Mouse (Mus musculus) limb, embryonic 12.5 days (tissue): ENCODE results near the gene Fbn1. TPM values are rescaled to one million over a fixed set of nuclear protein-coding genes. Genes with fewer than 3 reads are reported as not detected.

Source experiments
- ATAC-seq: fragments of 200-750 bp; cut with Nextera tagmentation; 2 replicates; pipeline ENCODE4 v1.8.0; 2017; ENCODE audit warnings: low read depth, moderate TSS enrichment; ENCODE audit not compliant: insufficient number of reproducible peaks, insufficient read depth, low FRiP score, low TSS enrichment
- H3K27ac ChIP-seq: fragments of 300-500 bp; sonication (generic); 2 replicates; pipeline ENCODE4 v1.5.1; 2016; ENCODE audit warnings: mild to moderate bottlenecking, moderate library complexity
- H3K27me3 ChIP-seq: fragments of 300-500 bp; sonication (generic); 2 replicates; pipeline ENCODE4 v1.6.1; 2016; ENCODE audit warnings: mild to moderate bottlenecking, moderate library complexity
- H3K36me3 ChIP-seq: fragments of 300-500 bp; sonication (generic); 2 replicates; pipeline ENCODE4 v1.6.1; 2016; ENCODE audit warnings: mild to moderate bottlenecking, moderate library complexity
- H3K4me1 ChIP-seq: fragments of 300-500 bp; sonication (generic); replicated peaks from 2 replicates; pipeline ENCODE4 v1.6.1; 2016
- H3K4me2 ChIP-seq: fragments of 300-500 bp; sonication (generic); 2 replicates; pipeline ENCODE4 v1.6.1; 2016; ENCODE audit warnings: mild to moderate bottlenecking, moderate library complexity
- H3K4me3 ChIP-seq: fragments of 300-500 bp; sonication (generic); replicated peaks from 2 replicates; pipeline ENCODE4 v1.5.1; 2016; ENCODE audit warnings: mild to moderate bottlenecking
- H3K9ac ChIP-seq: fragments of 300-500 bp; sonication (generic); replicated peaks from 2 replicates; pipeline ENCODE4 v1.6.1; 2016; ENCODE audit warnings: mild to moderate bottlenecking, moderate library complexity
- H3K9me3 ChIP-seq: fragments of 300-500 bp; sonication (generic); 2 replicates; pipeline ENCODE4 v1.6.1; 2016; ENCODE audit warnings: mild to moderate bottlenecking, moderate library complexity
- WGBS: fragments of 180-500 bp; shearing (Covaris S2); methylation state at CpG from one replicate; pipeline ENCODE4 v1.1.7; 2016; 5-methylcytosine and 5-hydroxymethylcytosine counted together
- polyA plus RNA-seq: library from polyadenylated mRNA; unstranded; fragments of >200 nt; fragmentation: Nextera tagmentation; extraction: Ambion mirVana; gene quantifications from 2 replicates; pipeline ENCODE4 v1.2.1, GENCODE M21; 2016

The Fbn1 gene
- polyA plus RNA-seq, 1 experiment from 2014 or later = 11.5 TPM

DNA sequence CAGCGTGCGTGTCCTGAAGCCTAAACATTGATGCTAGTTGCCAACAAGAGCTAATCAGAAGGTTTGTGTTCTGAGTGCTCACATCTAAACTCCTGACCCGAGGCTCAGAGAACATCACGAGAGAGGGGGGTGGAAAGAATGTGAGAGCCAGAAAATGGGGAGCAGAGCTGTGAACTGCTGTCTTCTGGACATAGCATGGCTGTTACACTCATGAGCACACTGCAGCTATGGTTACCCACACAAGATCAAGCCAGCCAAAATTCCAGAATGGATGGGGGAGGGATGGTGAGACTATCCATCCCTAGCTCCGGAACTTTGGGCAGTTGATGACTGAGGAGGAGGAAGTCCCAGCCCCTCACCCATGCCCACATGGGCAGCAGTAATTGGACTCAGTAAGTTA, 27.7 kb downstream of the Fbn1 start:
- ATAC-seq = no peak
- 79% methylated on average over 5 of the region's 5 CpGs for WGBS
- Histone ChIP-seq H3K4me1 (0 out of 2 replicates have a peak, but pooled peaks cover 19% of the 10 kb centered on the region), H3K27ac (no peak overlapping the region), H3K27me3 (peaks cover 4% of the 10 kb centered on the region; the same call in 1 of the 2 replicates), H3K36me3 (peaks cover 7% of the 10 kb centered on the region; the same call in 1 of the 2 replicates), H3K4me2 (no peak overlapping the region), H3K4me3 (no peak overlapping the region), H3K9me3 (no peaks in the 10 kb centered on the region), H3K9ac (no peak overlapping the region)

DNA sequence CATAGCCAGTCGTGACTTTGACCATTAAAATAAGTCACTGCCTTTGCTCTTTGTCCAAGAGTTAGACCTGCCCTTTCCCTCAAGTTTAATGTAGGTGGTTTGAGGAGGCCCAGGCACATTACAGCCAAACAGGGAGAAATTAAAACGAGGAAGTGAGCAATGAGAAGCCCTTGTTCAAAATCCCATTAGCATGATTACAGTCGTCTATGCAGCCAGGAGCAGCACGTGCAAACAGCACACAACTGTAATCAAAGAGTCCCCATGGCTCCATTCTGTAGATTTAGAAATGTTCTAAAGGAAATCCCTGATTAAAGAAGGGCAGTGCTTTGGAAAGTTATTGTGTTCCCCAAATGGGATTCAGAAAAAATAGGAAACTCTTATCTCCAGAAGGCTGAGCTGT, 29.1 kb downstream of the Fbn1 start:
- H3K36me3 ChIP-seq = peaks cover 7% of the 10 kb centered on the region; the same call in 1 of the 2 replicates
- no peak for ATAC-seq
- peaks cover 4% of the 10 kb centered on the region; the same call in 1 of the 2 replicates for H3K27me3 ChIP-seq
- H3K4me1 ChIP-seq = 0 out of 2 replicates have a peak, but pooled peaks cover 22% of the 10 kb centered on the region
- no peak overlapping the region for H3K9ac ChIP-seq
- H3K9me3 ChIP-seq = no peaks in the 10 kb centered on the region
- no peak overlapping the region for H3K4me3 ChIP-seq
- no peak overlapping the region for H3K27ac ChIP-seq
- 54% methylated on average over 4 of the region's 4 CpGs for WGBS
- no peak overlapping the region for H3K4me2 ChIP-seq

DNA sequence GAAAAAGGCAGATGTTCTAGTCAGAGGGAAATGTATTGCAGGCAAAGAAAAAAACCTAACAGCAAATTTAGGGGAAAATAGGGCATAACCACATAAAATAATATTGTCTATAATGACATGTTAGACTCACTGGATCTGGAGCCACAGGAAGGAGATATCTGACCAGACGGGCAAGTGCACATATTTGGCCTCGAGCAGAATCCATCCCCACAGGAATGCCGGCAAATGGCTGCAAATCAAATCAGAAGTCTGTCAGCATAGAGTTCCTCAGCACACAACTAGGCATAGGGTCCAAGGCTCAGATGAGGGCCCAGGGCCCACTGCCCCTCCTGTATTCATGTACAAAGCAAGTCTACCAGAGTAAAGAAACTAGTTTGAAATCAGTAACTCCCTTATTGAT, 30.4 kb downstream of the Fbn1 start:
- 74% methylated on average over 3 of the region's 3 CpGs for WGBS
- H3K4me2 ChIP-seq = no peak overlapping the region
- H3K9ac ChIP-seq = no peak overlapping the region
- no peak for ATAC-seq
- H3K27ac ChIP-seq = no peak overlapping the region
- H3K36me3 ChIP-seq = peaks cover 14% of the 10 kb centered on the region
- H3K4me3 ChIP-seq = no peak overlapping the region
- H3K9me3 ChIP-seq = no peaks in the 10 kb centered on the region
- H3K27me3 ChIP-seq = no peaks in the 10 kb centered on the region
- H3K4me1 ChIP-seq = 0 out of 2 replicates have a peak, but pooled peaks cover 22% of the 10 kb centered on the region

DNA sequence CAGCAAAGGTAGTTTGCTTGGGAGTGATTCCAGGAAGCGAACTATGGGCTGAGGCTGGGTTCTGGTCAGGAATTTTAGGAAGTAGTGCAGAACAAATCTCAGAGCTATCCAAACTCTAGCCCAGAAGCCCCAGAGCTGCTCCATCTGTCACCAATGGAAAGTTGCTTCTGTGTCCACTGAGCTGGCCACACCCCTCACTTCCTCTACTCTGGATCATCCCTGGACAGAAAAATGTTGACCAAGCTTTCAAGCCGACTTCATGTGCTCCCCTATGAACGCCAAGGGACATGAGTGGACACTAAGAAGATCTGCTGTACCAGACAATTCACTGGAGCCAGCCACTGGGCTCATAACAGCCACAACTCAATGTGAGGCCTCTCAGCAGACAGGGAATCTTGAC, 31.6 kb downstream of the Fbn1 start:
- no peak overlapping the region for H3K27ac ChIP-seq
- no peak overlapping the region for H3K4me2 ChIP-seq
- 0 out of 2 replicates have a peak, but pooled peaks cover 15% of the 10 kb centered on the region for H3K4me1 ChIP-seq
- no peak for ATAC-seq
- WGBS = 87% methylated on average over 3 of the region's 3 CpGs
- H3K4me3 ChIP-seq = no peak overlapping the region
- peaks cover 18% of the 10 kb centered on the region for H3K36me3 ChIP-seq
- no peaks in the 10 kb centered on the region for H3K9me3 ChIP-seq
- no peak overlapping the region for H3K9ac ChIP-seq
- no peaks in the 10 kb centered on the region for H3K27me3 ChIP-seq

DNA sequence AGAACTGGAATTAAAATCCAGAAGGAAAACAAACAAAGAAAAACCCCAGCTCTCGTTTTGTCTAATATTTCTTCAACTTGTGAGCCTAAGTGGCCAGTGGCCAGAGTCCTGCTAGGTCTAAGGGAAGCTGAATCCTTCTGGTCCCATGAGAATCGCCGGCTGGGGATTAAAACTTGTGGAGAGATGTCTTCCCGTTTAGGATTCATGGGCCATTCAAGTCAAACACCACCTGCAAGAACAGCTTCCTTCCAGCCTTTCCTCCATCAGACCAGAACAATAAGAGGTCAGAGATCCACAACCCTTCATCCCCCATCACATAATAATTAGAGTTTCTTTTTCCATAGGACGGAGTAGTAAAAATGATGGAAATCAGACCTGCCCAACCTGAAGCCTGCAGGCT, 33.1 kb downstream of the Fbn1 start:
- no peak for ATAC-seq
- no peak overlapping the region for H3K9ac ChIP-seq
- 88% methylated on average over 5 of the region's 5 CpGs for WGBS
- H3K36me3 ChIP-seq = peaks cover 18% of the 10 kb centered on the region
- no peak overlapping the region for H3K4me2 ChIP-seq
- no peak overlapping the region for H3K4me3 ChIP-seq
- H3K4me1 ChIP-seq = peaks cover 15% of the 10 kb centered on the region
- no peaks in the 10 kb centered on the region for H3K9me3 ChIP-seq
- no peak overlapping the region for H3K27ac ChIP-seq
- H3K27me3 ChIP-seq = no peaks in the 10 kb centered on the region

DNA sequence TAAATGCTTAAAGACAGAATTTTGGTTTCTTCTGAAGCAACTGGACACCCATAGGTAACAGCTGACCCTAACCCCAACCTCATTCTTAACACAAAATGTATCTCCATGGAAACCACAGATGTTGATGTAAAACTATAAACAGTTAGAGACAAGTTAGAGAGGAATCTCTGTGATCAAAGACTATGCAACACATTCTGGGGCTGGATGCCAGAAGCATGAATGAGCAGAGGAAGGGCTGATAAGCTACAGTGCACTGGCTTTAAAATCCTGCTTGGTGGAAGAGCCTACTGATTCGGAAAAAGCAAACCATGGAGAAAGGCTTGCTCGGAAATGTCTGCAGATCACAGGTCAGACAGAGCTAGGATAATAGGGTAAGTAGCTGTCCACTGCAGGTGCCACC, 34.6 kb downstream of the Fbn1 start:
- Histone ChIP-seq H3K4me3 (no peak overlapping the region), H3K27ac (no peak overlapping the region), H3K27me3 (no peaks in the 10 kb centered on the region), H3K4me2 (no peak overlapping the region), H3K9me3 (no peaks in the 10 kb centered on the region), H3K9ac (no peak overlapping the region), H3K4me1 (peaks cover 15% of the 10 kb centered on the region), H3K36me3 (peaks cover 23% of the 10 kb centered on the region)
- ATAC-seq = no peak
- WGBS = 90% methylated on average over 2 of the region's 2 CpGs

DNA sequence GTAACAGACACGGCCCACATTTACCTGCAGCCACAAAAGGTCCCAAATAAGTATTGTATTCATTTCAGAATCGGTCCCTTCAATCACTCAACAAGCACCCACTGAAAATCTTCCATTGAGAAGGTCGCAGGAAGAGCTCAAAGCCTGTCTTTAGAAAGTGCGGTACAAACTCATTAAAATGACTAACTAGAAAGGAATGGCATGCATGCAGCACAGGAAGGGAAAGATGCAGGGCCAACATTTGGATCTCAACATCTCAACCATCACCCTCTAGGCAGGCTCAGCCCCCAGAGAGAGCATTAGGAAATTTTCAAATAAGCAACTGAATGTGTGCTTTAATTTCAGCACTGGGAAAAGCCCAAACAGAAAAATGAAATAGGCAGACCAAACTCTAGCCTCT, 36.1 kb downstream of the Fbn1 start:
- ATAC-seq = no peak
- no peaks in the 10 kb centered on the region for H3K9me3 ChIP-seq
- H3K36me3 ChIP-seq = peaks cover 34% of the 10 kb centered on the region
- H3K4me3 ChIP-seq = no peak overlapping the region
- no peak overlapping the region for H3K9ac ChIP-seq
- H3K27ac ChIP-seq = no peak overlapping the region
- 89% methylated on average over 4 of the region's 4 CpGs for WGBS
- H3K27me3 ChIP-seq = no peaks in the 10 kb centered on the region
- H3K4me2 ChIP-seq = no peak overlapping the region
- H3K4me1 ChIP-seq = peaks cover 15% of the 10 kb centered on the region

DNA sequence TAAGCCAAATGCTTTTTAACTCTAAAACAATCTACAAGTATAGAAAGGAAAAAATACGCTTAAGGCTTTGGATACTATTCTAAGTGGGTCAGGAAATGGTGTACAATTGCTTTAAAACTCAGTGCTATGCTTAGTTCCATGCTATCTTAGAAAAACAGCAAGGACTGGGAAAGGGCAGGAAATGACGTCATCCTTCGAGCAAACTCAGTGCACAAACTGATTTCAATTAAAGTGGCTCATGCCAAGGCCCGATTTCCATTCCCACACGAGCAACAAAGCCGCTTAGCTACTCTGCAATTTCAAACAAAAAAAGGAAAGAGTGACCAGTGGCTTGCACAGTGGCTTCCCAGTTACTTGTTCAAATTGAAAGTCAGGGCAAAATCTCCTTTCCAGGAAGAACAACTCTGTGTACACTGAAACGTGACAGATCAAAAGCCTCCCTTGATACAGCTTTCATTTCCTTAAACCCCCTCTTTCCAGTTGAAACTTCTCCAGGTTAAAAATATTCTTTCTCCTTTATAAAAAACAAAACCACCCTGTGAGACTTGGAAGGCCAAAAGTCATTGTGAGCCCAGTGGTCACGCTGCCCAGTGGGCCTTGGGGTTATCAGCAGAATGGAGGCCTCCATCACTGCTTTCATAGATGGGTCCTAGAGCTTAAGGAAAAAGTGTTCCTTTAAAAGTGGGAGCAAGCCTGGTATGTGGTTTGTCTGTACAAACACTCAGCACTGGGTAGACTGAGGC, 37.1 kb downstream of the Fbn1 start:
- no peak overlapping the region for H3K9ac ChIP-seq
- no peak overlapping the region for H3K4me2 ChIP-seq
- no peak for ATAC-seq
- peaks cover 37% of the 10 kb centered on the region for H3K36me3 ChIP-seq
- 60% methylated on average over 8 of the region's 8 CpGs for WGBS
- peaks cover 15% of the 10 kb centered on the region for H3K4me1 ChIP-seq
- H3K27ac ChIP-seq = 0 out of 2 replicates have a peak overlapping the region, but pooled peaks have one; percentile 31
- H3K27me3 ChIP-seq = no peaks in the 10 kb centered on the region
- no peak overlapping the region for H3K4me3 ChIP-seq
- no peaks in the 10 kb centered on the region for H3K9me3 ChIP-seq

DNA sequence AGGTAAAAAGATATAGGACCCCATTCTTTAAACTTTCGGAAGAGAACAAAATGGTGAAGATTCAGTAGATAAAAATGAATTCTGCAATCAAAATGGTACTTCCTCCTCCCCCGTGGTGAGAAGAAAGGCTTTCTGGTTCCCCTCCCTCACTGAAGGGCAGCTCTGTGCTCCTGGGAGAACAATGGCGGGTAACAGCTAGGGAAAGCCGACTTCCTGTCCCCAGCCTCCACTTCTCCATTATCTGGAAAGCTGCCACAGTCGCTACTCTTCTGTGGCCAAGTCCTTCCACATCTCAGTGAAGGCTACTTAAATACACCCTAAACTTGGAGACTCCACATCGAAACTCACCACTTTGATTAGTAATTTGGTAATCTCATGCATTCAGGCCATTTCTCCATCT, 43.8 kb downstream of the Fbn1 start:
- 0 out of 2 replicates have a peak, but pooled peaks cover 2% of the 10 kb centered on the region for H3K4me1 ChIP-seq
- H3K27me3 ChIP-seq = no peaks in the 10 kb centered on the region
- no peak overlapping the region for H3K27ac ChIP-seq

DNA sequence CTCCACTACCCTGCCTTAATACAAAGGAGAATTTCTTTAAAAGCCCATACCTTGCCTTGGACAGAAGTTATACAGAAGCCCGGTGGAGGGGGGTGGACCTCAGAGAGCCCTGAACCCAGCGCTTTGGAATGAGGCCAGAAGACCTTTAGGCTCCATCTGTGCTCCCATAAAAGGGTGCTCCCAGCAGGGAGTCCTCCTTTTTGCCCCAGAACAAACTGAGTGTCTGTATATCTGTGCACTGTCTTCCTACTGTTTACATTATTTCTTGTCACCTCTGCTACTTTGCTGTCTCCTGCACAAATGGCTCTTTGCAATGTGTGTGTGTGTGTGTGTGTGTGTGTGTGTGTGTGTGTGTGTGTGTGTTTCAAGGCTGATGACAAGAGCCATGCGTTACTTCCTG, 48.7 kb downstream of the Fbn1 start:
- Histone ChIP-seq H3K4me2 (no peak overlapping the region), H3K9ac (no peak overlapping the region), H3K4me3 (no peak overlapping the region), H3K27me3 (no peaks in the 10 kb centered on the region), H3K4me1 (0 out of 2 replicates have a peak, but pooled peaks cover 3% of the 10 kb centered on the region), H3K36me3 (no peaks in the 10 kb centered on the region), H3K27ac (no peak overlapping the region), H3K9me3 (no peaks in the 10 kb centered on the region)
- WGBS = 79% methylated on average over 3 of the region's 3 CpGs
- ATAC-seq = no peak

More for the DNA sequence above, 43.8 kb downstream of the Fbn1 start:
- WGBS = 91% methylated on average over 6 of the region's 6 CpGs
- Histone ChIP-seq H3K4me2 (no peak overlapping the region), H3K9ac (no peak overlapping the region), H3K9me3 (no peaks in the 10 kb centered on the region), H3K36me3 (peaks cover 31% of the 10 kb centered on the region), H3K4me3 (no peak overlapping the region)
- ATAC-seq = no peak

DNA sequence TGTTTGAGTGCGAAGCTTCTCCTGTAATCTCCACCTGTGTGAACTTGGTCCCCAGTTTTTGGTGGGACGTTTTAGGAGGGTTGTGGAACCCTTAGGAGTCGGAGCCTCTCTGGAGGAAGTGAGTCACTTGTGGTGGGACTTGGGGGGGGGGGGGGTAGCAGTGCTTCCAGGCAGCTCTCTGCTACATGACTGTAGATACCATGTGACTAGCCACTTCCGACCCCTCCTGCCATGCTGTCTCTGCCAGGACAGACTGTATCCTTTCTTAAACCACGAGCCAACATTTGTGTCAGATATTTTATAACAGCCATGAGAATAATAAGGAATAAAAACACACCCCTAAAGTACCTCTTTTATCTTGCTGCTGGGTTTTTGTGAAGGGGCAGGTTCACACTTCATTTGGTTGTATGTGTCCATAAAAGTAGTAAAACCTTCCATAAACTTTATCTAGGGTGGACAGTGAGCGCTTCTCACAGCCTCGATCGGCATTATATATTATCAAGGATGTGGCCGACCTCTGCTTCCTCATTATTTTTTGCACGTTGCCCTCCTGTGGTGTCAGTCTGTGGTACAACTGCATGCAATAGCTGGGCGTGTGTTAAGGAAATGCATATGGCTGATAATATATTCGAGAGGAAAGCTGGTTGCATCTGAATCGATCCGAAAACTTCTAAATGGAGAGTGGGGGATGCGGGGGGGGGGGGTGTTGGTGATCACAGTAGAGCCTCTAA, 51.6 kb downstream of the Fbn1 start:
- H3K27ac ChIP-seq = no peak overlapping the region
- H3K4me3 ChIP-seq = no peak overlapping the region
- H3K4me2 ChIP-seq = no peak overlapping the region
- no peaks in the 10 kb centered on the region for H3K27me3 ChIP-seq
- no peak for ATAC-seq
- H3K9me3 ChIP-seq = no peaks in the 10 kb centered on the region
- peaks cover 15% of the 10 kb centered on the region; the same call in 1 of the 2 replicates for H3K4me1 ChIP-seq
- no peaks in the 10 kb centered on the region for H3K36me3 ChIP-seq
- 85% methylated on average over 15 of the region's 15 CpGs for WGBS
- no peak overlapping the region for H3K9ac ChIP-seq
